Mouse (Mus musculus) retina, embryonic 14.5 days (tissue): ENCODE data around the gene Il17a.
"Not testable (repeated sequence)": the region's sequence is repeated elsewhere in the genome, so short reads cannot be mapped to it uniquely, and the experiment has no call there.

ENCODE experiments used
- DNase-seq: peaks from one replicate; pipeline ENCODE4 v3.0.0-alpha.2; 2015; ENCODE audit warnings: low spot score

Il17a gene

GRCm38 (mm10) chr1:20730903-20731302 is at the start of gene Il17a:
Gene Il17a (plus strand): TSS chr1:20730905.
- DNase-seq = no peak

- DNase-seq = no peak
Measured at GRCm38 (mm10) chr1:20682849-20683248, 47.9 kb upstream of the Il17a start.

GRCm38 (mm10) chr1:20683386-20683785 is 47.3 kb upstream of the Il17a start:
- DNase-seq = no peak

- DNase-seq = no peak
Measured at GRCm38 (mm10) chr1:20683853-20684252, 46.9 kb upstream of the Il17a start.

DNA sequence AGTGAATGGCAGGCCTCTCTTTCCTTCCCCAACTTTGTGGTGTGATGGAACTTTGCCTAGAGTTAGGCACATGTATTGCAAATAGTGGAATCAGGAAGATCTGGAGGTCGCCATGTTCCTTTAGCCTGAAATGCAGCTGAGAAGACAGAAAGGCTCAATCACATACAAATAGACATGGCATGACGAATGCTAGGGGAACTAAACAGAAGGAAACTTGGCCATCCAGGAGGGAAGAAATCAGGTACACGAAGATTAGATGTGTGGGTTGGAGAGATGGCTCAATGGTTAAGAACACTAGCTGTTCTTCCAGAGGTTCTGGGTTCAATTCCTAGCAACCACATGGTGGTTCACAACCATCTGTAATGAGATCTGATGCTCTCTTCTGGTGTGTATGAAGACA is 46.3 kb upstream of the Il17a start:
- DNase-seq = no peak

DNA sequence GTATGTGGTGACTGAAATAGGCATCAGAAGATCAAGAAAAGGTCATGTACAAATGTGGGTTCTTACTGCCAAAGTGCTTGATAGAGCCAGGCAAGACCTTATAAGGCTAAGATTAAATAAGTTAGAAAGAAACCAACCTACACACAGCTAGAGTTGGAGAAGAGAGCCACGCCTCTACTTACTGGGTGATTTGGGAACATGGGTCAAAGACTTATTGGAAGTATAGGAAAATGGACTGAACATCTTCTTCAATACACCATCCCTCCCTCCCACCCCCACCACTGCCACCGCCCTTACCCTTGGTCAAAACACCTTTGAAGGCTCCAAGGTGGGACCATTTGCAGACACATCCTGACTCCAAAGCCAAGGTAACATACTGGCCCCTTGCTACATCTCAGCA is 45.3 kb upstream of the Il17a start:
- DNase-seq = no peak

DNA sequence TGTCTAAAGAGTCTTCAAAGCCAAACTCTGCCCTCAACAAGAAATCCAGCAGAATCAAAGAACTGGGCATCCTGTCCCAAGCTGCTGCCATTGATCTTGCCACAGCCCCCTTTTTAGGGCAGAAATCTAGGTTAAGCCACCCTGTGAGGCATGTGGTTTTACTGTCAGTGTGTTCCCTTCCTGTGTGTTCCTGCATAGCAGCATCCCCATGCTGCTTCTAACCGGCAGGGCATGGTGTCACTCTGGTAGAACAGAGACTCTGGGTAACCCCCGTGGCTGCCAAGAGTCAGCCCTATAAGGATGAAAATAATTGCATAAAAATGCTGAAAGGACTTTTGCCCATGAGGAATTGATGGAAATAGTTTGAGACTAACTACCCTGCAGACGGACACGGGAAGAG is 44.8 kb upstream of the Il17a start:
- no peak for DNase-seq

GRCm38 (mm10) chr1:20691336-20691735 is 39.4 kb upstream of the Il17a start:
- no peak for DNase-seq

- no peak for DNase-seq
Measured at GRCm38 (mm10) chr1:20693634-20694313, 36.9 kb upstream of the Il17a start.

DNA sequence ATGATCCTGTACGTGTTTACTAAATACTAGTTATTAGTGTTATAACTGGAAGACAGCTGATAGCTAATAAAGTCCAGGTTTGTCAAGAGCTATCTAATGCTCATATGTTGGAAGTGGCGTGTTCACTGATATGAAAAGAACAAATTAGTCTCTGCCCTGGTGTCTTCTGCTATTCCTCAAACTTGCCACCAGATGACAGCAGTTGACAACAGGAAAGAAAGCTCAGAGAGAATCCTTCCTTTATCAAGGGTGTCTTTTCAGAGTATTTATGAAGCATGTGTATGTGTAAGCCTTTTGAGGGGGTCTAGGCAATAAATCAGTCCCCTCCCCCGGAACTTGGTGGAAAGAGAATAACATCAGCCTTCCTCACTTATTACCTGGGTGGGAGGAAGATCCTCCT is 30.7 kb upstream of the Il17a start:
- DNase-seq = peak; percentile 15

DNA sequence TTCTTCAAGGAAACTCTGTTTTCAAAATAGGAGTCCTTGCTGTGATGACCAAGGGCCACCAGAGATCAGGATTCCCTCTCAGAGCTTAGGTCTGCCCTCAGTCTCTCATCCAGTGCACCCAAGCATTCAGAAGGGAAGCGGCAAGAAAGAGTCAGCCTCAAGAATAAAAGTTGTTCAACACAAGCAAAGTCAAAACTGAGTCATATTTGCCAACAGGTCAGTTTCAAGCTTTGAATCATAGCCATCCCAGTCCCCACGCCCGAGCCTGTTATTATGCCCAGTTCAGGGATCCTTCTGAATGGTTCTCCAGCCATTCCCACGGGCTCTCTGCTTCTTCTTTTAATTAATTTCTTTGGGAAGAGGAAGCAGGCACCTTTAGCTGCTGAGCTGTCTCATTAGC is 5.9 kb downstream of the Il17a start:
- DNase-seq = no peak

- DNase-seq = peak; percentile 5
Measured at GRCm38 (mm10) chr1:20738483-20738882, 7.8 kb downstream of the Il17a start.

- no peak for DNase-seq
Measured at GRCm38 (mm10) chr1:20740496-20740998, 9.8 kb downstream of the Il17a start.

- no peak for DNase-seq
Measured at GRCm38 (mm10) chr1:20754439-20754838, 23.7 kb downstream of the Il17a start.

GRCm38 (mm10) chr1:20757586-20757985 is 26.9 kb downstream of the Il17a start:
- no peak for DNase-seq

- no peak for DNase-seq
Measured at GRCm38 (mm10) chr1:20759799-20760198, 29.1 kb downstream of the Il17a start.

DNA sequence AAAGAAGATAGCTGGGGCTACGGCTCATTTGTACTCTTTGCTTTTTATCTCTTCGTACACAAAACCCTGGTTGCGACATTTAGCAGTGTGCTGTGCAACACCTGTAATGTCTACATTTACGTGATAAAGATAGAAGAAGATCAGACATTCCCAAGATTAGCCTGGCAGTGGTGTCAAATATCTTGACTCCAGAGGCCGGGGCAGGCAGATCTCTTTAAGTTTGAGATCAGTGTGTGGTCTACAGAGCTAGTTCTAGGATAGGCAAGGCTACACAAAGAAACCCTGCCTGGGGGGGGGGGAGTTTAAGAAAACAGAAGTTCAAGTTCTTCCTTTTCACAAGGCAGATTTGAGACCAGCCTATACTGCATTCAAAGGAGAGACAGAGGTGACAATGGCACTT is 29.6 kb downstream of the Il17a start:
- no peak for DNase-seq

DNA sequence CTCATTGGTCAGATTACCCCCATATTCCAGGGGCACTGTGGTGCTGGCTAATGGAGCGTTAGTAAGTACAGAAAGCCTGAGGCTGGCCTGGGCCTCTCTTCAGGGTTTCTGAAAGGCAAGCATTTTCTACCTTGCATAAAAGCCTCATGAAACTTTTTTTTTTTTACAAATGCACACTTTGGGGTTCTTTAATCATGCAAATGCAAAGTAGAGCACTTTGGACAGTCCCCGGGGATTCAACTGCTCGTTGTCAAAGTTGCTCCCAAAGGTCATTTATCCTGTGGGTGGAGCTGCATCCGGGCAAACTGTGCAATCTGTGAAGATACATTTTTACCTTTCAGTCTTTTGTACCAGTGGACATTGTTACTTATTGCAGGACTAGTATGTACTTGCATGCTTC is 30.7 kb downstream of the Il17a start:
- no peak for DNase-seq

- no peak for DNase-seq
Measured at GRCm38 (mm10) chr1:20766526-20766925, 35.8 kb downstream of the Il17a start.

DNA sequence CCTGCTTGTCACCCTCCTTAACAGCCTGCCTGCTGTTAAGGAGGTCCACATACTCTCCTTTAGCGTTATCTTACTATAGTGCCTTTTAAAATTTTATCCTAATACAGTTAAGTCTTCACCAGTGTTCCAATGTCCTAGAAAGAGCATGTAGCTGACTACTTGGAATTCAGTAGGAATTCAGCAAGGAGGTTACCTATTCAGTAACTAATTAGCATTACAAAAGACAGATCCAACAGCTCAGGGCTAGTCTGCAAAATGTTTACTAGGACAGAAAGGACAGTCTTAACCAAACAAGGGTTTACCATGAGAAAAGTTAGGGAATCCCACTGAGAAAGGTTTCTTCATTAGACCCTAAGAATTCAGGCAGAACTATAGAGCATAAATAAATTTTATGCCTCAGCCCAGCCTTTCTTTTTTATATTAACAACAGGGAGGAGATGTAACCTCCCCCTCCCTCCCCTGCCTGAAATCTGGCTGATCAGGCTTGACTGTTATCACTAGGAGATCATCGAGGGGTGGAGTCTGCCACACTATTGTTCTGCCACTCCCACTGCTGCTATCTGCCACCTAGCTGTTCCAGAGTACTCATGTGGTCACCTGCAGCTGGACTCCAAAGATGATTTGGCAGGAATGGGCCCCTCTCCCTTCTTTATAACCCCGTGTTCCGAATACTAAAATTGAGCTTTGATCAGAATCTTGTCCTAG is 43.5 kb downstream of the Il17a start:
- not testable (repeated sequence) for DNase-seq

DNA sequence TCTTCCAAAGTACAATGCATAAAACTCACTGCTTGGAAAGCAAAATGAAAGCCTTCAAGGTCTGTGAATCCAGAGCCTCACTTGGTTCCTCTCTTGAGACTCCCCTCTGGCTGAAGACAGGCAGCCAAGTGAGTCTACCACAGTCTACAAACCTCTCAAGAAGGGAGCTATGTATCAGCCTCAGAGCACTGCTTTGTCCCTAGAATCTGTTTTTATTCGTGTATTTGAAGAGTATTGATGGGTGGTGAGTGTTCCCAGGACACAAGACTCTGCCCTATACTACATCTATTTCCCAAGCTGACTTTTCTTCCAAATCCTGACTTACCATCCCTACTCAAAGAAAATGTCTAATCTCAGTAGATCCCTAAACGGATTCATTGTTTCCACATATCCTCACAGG is 47.7 kb downstream of the Il17a start:
- DNase-seq = no peak
